Mouse (Mus musculus): ENCODE measurements around the gene Nfib. TPM values are rescaled to one million over a fixed set of nuclear protein-coding genes. Genes with fewer than 3 reads are reported as not detected.

Nfib gene
- polyA plus RNA-seq, 1 experiment from 2014 or later, result 60.1 TPM

DNA sequence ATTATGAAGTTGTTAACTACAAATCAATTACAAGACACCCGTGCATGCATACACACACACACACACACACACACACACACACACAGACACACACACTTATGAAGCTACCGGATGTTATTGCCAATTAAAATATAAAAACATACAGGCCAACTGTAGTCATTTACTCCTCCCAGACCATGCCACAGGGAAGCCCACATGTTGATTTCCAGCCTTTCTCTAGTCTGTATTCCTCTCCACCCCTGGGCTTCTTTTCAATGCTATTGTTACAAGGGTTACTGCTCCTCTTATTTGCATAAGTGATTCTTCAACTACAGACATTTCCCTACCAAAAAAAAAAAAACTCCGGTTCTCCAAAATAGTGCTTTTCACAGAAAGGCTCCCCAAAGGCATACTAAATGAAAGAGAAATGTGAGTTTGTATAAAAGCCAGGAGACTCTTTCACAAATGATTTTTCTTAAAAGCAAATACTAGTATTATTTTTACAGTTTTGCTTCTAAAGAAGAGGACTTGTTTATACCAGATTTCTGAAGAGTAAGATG lies 402.1 kb downstream of the Nfib start:
- no peak for ATAC-seq (ENCODE audit: insufficient read depth, low FRiP score)
- no peak overlapping the region for H3K27ac ChIP-seq (ENCODE audit: low read length)
- no peaks in the 10 kb centered on the region for H3K9me3 ChIP-seq (replicated peaks; ENCODE audit: control insufficient read depth, low read length)
- H3K4me2 ChIP-seq (ENCODE audit: low read depth, low read length), result no peak overlapping the region
- no peak overlapping the region for H3K4me3 ChIP-seq (replicated peaks; ENCODE audit: low read length)
- 58% methylated on average over 3 of the region's 3 CpGs for WGBS
- H3K9ac ChIP-seq (ENCODE audit: low read length), result no peak overlapping the region
- H3K27me3 ChIP-seq (ENCODE audit: control insufficient read depth, insufficient read depth, low read length), result no peaks in the 10 kb centered on the region
- H3K36me3 ChIP-seq (ENCODE audit: control insufficient read depth, insufficient read depth, low read length), result no peaks in the 10 kb centered on the region
- peaks cover 31% of the 10 kb centered on the region for H3K4me1 ChIP-seq (ENCODE audit: control insufficient read depth, insufficient read depth, low read length)

DNA sequence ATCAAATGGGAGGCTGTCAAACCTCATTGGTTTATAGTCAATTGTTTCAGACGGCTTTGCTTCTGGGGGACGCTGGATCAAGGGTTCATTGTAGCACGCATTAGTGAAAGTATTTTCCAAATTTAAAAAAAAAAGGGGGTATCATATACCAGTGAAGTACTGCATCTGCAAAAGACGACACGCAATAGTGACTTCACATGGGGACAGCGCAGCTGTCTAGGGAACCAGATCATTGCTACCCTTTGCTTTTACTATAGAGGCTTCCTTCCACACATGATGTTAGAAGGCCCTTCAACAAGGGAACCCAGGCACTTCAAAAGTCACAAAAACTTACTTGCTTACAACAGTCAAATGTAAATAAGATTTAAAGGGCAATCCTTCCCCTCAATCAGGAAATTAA lies 402.6 kb downstream of the Nfib start:
- Histone ChIP-seq H3K36me3 (ENCODE audit: control insufficient read depth, insufficient read depth, low read length) (no peaks in the 10 kb centered on the region), H3K27me3 (ENCODE audit: control insufficient read depth, insufficient read depth, low read length) (no peaks in the 10 kb centered on the region), H3K4me2 (ENCODE audit: low read depth, low read length) (no peak overlapping the region), H3K9ac (ENCODE audit: low read length) (no peak overlapping the region), H3K4me3 (replicated peaks; ENCODE audit: low read length) (no peak overlapping the region), H3K27ac (ENCODE audit: low read length) (no peak overlapping the region), H3K4me1 (ENCODE audit: control insufficient read depth, insufficient read depth, low read length) (peaks cover 31% of the 10 kb centered on the region), H3K9me3 (replicated peaks; ENCODE audit: control insufficient read depth, low read length) (no peaks in the 10 kb centered on the region)
- ATAC-seq (ENCODE audit: insufficient read depth, low FRiP score), result no peak
- 79% methylated on average over 6 of the region's 6 CpGs for WGBS

GRCm38 (mm10) chr4:82298606-82299005 lies 406.9 kb downstream of the Nfib start:
- Histone ChIP-seq H3K9ac (ENCODE audit: low read length) (no peak overlapping the region), H3K27me3 (ENCODE audit: control insufficient read depth, insufficient read depth, low read length) (no peaks in the 10 kb centered on the region), H3K36me3 (ENCODE audit: control insufficient read depth, insufficient read depth, low read length) (peaks cover 4% of the 10 kb centered on the region; the same call in 1 of the 2 replicates), H3K4me1 (ENCODE audit: control insufficient read depth, insufficient read depth, low read length) (no peaks in the 10 kb centered on the region), H3K4me3 (replicated peaks; ENCODE audit: low read length) (no peak overlapping the region), H3K4me2 (ENCODE audit: low read depth, low read length) (no peak overlapping the region), H3K9me3 (replicated peaks; ENCODE audit: control insufficient read depth, low read length) (no peaks in the 10 kb centered on the region), H3K27ac (ENCODE audit: low read length) (no peak overlapping the region)
- no peak for ATAC-seq (ENCODE audit: insufficient read depth, low FRiP score)
- 68% methylated on average over 1 of the region's 1 CpGs for WGBS

GRCm38 (mm10) chr4:82297562-82297961 lies 408.0 kb downstream of the Nfib start:
- no peak for ATAC-seq (ENCODE audit: insufficient read depth, low FRiP score)
- 87% methylated on average over 2 of the region's 2 CpGs for WGBS

GRCm38 (mm10) chr4:82294066-82294465 lies 411.5 kb downstream of the Nfib start:
- H3K4me2 ChIP-seq (ENCODE audit: low read depth, low read length), result no peak overlapping the region
- H3K27me3 ChIP-seq (ENCODE audit: control insufficient read depth, insufficient read depth, low read length), result no peaks in the 10 kb centered on the region
- H3K4me3 ChIP-seq (replicated peaks; ENCODE audit: low read length), result no peak overlapping the region
- 83% methylated on average over 1 of the region's 1 CpGs for WGBS
- no peak overlapping the region for H3K27ac ChIP-seq (ENCODE audit: low read length)
- peaks cover 4% of the 10 kb centered on the region; the same call in 1 of the 2 replicates for H3K36me3 ChIP-seq (ENCODE audit: control insufficient read depth, insufficient read depth, low read length)
- H3K9ac ChIP-seq (ENCODE audit: low read length), result no peak overlapping the region
- no peaks in the 10 kb centered on the region for H3K4me1 ChIP-seq (ENCODE audit: control insufficient read depth, insufficient read depth, low read length)
- no peak for ATAC-seq (ENCODE audit: insufficient read depth, low FRiP score)
- no peaks in the 10 kb centered on the region for H3K9me3 ChIP-seq (replicated peaks; ENCODE audit: control insufficient read depth, low read length)

More at GRCm38 (mm10) chr4:82297562-82297961, 408.0 kb downstream of the Nfib start:
- no peak overlapping the region for H3K4me2 ChIP-seq (ENCODE audit: low read depth, low read length)
- H3K4me3 ChIP-seq (replicated peaks; ENCODE audit: low read length), result no peak overlapping the region
- peaks cover 4% of the 10 kb centered on the region; the same call in 1 of the 2 replicates for H3K36me3 ChIP-seq (ENCODE audit: control insufficient read depth, insufficient read depth, low read length)
- H3K4me1 ChIP-seq (ENCODE audit: control insufficient read depth, insufficient read depth, low read length), result no peaks in the 10 kb centered on the region
- no peak overlapping the region for H3K27ac ChIP-seq (ENCODE audit: low read length)
- no peaks in the 10 kb centered on the region for H3K27me3 ChIP-seq (ENCODE audit: control insufficient read depth, insufficient read depth, low read length)
- H3K9me3 ChIP-seq (replicated peaks; ENCODE audit: control insufficient read depth, low read length), result no peaks in the 10 kb centered on the region
- no peak overlapping the region for H3K9ac ChIP-seq (ENCODE audit: low read length)

- Histone ChIP-seq H3K36me3 (ENCODE audit: control insufficient read depth, insufficient read depth, low read length) (peaks cover 2% of the 10 kb centered on the region; the same call in 1 of the 2 replicates), H3K9ac (ENCODE audit: low read length) (no peak overlapping the region), H3K27me3 (ENCODE audit: control insufficient read depth, insufficient read depth, low read length) (no peaks in the 10 kb centered on the region), H3K9me3 (replicated peaks; ENCODE audit: control insufficient read depth, low read length) (no peaks in the 10 kb centered on the region), H3K4me1 (ENCODE audit: control insufficient read depth, insufficient read depth, low read length) (no peaks in the 10 kb centered on the region), H3K4me2 (ENCODE audit: low read depth, low read length) (no peak overlapping the region), H3K27ac (ENCODE audit: low read length) (no peak overlapping the region), H3K4me3 (replicated peaks; ENCODE audit: low read length) (no peak overlapping the region)
- ATAC-seq (ENCODE audit: insufficient read depth, low FRiP score), result no peak
- 78% methylated on average over 4 of the region's 4 CpGs for WGBS
These were observed 414.2 kb downstream of the Nfib start for GRCm38 (mm10) chr4:82291174-82291847.

DNA sequence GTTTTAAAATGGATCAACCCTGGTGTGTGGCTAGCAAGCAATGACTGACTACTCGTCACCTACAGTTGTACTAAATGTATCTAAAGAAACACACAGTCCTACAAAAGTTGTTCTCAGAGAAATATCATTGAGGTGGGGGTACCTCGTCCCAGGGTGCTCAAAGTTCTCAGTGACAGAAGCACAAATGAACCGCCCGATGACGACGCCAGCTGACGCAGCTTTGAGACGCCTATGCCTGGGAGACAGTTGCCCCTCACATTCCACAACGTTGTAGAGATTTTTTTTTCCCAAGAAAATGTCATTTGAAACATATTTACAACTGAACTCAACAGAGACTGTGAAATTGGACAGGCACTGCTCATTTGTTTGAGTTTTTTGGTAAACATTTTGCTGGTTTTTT lies 414.9 kb downstream of the Nfib start:
- H3K4me2 ChIP-seq (ENCODE audit: low read depth, low read length), result no peak overlapping the region
- no peak overlapping the region for H3K27ac ChIP-seq (ENCODE audit: low read length)
- no peaks in the 10 kb centered on the region for H3K4me1 ChIP-seq (ENCODE audit: control insufficient read depth, insufficient read depth, low read length)
- no peaks in the 10 kb centered on the region for H3K9me3 ChIP-seq (replicated peaks; ENCODE audit: control insufficient read depth, low read length)
- H3K4me3 ChIP-seq (replicated peaks; ENCODE audit: low read length), result no peak overlapping the region
- no peak overlapping the region for H3K9ac ChIP-seq (ENCODE audit: low read length)
- ATAC-seq (ENCODE audit: insufficient read depth, low FRiP score), result no peak
- no peaks in the 10 kb centered on the region for H3K27me3 ChIP-seq (ENCODE audit: control insufficient read depth, insufficient read depth, low read length)
- WGBS, result 80% methylated on average over 9 of the region's 9 CpGs
- no peaks in the 10 kb centered on the region for H3K36me3 ChIP-seq (ENCODE audit: control insufficient read depth, insufficient read depth, low read length)

DNA sequence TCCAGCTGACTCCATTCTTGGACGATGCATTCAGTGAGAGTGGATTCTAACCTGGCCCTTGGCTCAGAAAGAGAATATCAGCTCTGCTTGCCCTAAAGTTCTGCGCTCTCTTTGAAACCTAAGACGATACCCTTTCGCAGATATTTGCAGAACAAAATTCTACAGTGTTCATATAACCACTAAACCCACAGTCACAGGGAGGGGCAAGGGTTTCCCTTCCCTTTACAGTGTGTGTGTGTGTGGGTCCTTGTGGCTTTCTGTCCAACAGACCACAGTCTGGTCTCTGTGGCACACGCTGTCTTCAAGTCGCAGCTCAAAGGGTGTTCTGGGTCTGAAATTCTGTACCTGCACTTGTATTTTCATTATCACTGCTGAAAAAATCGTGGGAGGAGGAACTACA lies 416.0 kb downstream of the Nfib start:
- no peak for ATAC-seq (ENCODE audit: insufficient read depth, low FRiP score)
- no peak overlapping the region for H3K4me3 ChIP-seq (replicated peaks; ENCODE audit: low read length)
- H3K9me3 ChIP-seq (replicated peaks; ENCODE audit: control insufficient read depth, low read length), result no peaks in the 10 kb centered on the region
- H3K27me3 ChIP-seq (ENCODE audit: control insufficient read depth, insufficient read depth, low read length), result no peaks in the 10 kb centered on the region
- no peak overlapping the region for H3K27ac ChIP-seq (ENCODE audit: low read length)
- H3K4me1 ChIP-seq (ENCODE audit: control insufficient read depth, insufficient read depth, low read length), result no peaks in the 10 kb centered on the region
- no peak overlapping the region for H3K4me2 ChIP-seq (ENCODE audit: low read depth, low read length)
- H3K9ac ChIP-seq (ENCODE audit: low read length), result no peak overlapping the region
- WGBS, result 63% methylated on average over 7 of the region's 7 CpGs
- no peaks in the 10 kb centered on the region for H3K36me3 ChIP-seq (ENCODE audit: control insufficient read depth, insufficient read depth, low read length)

GRCm38 (mm10) chr4:82288138-82288537 lies 417.4 kb downstream of the Nfib start:
- WGBS, result 73% methylated on average over 2 of the region's 2 CpGs
- Histone ChIP-seq H3K9ac (ENCODE audit: low read length) (no peak overlapping the region), H3K27me3 (ENCODE audit: control insufficient read depth, insufficient read depth, low read length) (no peaks in the 10 kb centered on the region), H3K27ac (ENCODE audit: low read length) (no peak overlapping the region), H3K4me2 (ENCODE audit: low read depth, low read length) (no peak overlapping the region), H3K9me3 (replicated peaks; ENCODE audit: control insufficient read depth, low read length) (no peaks in the 10 kb centered on the region), H3K4me1 (ENCODE audit: control insufficient read depth, insufficient read depth, low read length) (no peaks in the 10 kb centered on the region), H3K4me3 (replicated peaks; ENCODE audit: low read length) (no peak overlapping the region), H3K36me3 (ENCODE audit: control insufficient read depth, insufficient read depth, low read length) (no peaks in the 10 kb centered on the region)
- no peak for ATAC-seq (ENCODE audit: insufficient read depth, low FRiP score)
